Mouse (Mus musculus) liver, adult (tissue): ENCODE measurements around the gene Pold3.

Experiments
- GATA4 ChIP-seq: IDR thresholded peaks from 2 replicates; pipeline ENCODE4 v1.6.1; 2014; ENCODE audit warnings: mild to moderate bottlenecking, low read length; ENCODE audit not compliant: insufficient replicate concordance

Pold3 gene

GRCm38 (mm10) chr7:100077071-100077470 is 44.3 kb downstream of the Pold3 start:
- no peak for TF ChIP-seq GATA4

GRCm38 (mm10) chr7:100076296-100076695 is 45.1 kb downstream of the Pold3 start:
- no peak for TF ChIP-seq GATA4

- no peak for TF ChIP-seq GATA4
Observed at GRCm38 (mm10) chr7:100073959-100074358, 47.4 kb downstream of the Pold3 start.

DNA sequence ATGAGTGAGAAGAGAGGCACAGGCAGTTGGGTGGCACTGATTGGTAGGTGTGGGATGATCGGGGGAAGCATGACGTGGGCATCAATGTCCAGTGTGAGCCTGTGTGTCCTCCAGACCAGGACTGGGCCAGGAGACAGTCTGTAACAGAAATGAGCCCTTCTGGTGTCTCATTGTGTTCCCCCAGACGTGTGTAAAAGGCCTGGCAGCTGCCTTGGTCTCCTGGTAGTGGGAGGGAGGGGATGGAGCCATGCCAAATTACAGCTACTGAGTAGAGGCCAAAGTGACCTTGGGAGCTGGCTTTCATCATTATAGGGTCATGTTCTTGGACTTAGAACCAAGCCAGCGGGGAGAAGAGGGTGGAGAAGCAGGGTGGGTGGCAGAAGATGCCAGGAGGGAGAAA is 69.5 kb downstream of the Pold3 start:
- no peak for TF ChIP-seq GATA4

DNA sequence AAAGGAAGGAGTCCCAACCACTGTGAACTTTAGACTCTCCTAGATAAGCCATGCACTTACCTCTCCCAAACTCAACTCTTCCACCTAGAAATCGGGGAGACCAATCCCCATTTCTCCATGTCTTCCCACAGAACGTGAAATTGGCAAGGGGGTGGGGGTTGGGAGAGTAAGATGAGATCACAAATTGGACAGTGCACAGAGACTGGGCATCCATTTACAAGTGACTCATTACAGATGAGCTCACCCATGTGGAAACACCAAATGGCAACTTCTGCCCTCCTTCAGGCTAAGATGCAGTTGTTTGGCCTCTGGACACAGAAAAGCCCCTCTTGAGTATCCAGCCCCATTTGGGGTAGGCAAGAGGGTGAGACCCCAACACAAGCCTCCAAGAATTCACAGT is 74.9 kb downstream of the Pold3 start:
- no peak for TF ChIP-seq GATA4

DNA sequence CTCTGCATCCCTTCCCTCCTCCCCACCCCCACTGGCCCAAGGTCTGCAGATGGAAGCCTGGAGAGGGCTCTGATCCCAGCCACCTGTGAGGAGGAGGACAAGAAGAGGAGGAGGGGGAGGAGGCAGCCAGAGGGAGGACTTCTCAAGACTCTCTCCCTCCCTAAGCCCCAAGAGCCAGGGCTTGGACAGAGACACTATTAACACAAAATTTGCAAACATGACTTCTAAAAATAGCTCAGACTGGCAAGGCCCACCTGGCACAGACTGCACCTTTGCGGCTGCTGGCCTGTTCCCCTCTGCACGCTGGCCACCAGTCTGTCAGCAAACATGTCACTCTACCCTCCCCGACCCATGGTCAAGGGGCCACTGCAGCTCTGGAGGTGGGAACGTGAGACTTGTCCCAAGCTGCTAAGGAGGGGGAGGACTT is 77.7 kb downstream of the Pold3 start:
- TF ChIP-seq GATA4 = no peak

DNA sequence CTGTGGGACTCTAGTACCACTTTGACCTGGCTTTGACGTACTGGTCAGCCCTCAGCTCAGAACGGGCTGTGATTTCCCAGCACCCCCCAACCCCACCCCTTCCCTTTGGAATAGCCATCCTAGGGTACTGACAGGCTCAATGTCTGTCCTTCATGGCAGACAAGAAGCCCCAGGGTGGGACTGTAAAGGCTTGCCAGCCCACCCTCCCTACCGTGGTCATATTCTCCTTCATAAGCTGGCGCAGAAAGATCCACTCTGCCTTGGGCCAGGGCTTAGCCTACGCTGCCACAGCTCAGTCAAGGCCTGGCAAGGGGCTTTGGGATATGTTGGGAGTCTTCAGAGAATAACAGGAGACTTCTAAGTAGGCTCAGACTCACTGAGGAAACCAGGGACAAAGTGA is 78.3 kb downstream of the Pold3 start:
- TF ChIP-seq GATA4 = no peak

DNA sequence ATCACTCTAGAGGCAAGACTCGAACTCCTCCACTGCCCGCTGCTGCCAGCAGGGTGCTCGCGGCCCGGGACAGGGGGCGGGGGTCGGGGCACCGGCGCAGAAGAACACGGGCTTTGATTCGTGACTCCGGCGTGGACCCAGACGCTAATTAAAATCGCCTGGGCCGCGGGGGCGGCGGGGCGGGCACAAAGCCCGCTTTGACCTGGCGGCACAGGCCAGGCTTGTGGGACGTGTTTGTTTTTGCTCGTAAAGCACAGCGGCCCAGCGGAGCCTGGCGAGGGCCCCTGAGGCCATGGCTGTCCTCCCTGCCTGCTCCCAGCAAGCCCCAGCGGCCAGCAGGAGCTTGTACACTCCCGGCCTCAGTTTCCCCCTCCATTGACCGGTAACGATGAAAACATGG is 79.2 kb downstream of the Pold3 start:
- no peak for TF ChIP-seq GATA4

DNA sequence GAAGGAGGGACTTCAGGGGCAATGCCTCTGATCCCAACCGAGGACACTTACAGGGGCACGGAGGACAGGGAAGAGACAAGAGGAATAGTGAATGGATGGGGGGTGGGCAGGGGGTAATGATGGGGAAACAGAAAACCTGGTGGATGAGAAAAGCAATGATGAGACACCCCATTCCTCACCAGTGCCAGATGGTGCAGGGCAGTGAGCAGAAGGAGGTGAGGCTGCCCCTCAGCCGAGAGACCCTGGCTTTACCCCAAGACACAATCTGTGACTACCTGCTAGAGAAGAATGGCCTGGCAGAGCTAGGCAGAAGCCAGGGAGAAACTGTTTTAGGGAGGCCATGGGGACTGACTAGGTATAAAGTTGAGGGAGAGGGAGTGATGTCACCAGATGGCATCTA is 84.9 kb downstream of the Pold3 start:
- no peak for TF ChIP-seq GATA4

GRCm38 (mm10) chr7:100036050-100036449 is 85.3 kb downstream of the Pold3 start:
- TF ChIP-seq GATA4 = no peak

DNA sequence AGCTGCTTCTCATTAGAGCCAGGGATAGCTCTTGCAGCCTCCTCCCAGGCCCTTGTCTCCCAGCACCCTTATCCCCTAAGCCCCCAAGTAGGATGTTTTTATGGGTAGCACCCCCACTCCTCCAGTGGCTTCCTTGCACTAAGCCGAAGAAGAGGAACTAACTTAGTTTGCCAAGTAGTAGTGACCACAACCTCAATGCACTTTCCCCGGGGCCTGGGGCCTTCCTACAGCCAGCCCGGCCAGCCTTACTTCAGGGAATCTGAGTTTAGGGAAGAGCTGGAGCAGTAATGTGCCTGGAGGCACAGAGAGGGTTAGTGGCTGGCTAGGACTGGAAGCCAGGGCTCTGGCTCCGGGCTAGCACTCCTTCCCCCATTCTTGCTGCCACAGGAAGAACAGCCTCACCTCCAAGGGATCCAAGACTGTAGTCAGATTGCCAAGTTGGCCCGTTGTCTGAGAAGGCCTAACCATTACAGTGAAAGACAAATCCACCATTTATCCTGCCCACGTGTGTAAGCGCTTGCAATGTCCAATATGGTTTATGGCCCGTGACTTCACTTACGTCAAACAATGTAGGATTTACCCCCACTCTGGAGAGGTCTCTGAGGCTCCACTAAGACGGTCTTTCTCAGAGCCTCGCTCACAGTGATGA is 86.4 kb downstream of the Pold3 start:
- no peak for TF ChIP-seq GATA4

GRCm38 (mm10) chr7:100033672-100034071 is 87.7 kb downstream of the Pold3 start:
- no peak for TF ChIP-seq GATA4
